Mouse (Mus musculus) hindbrain, embryonic 16.5 days (tissue): Measurements from ENCODE around the gene Cblb. TPM values are rescaled to one million over a fixed set of nuclear protein-coding genes. Genes with fewer than 3 reads are reported as not detected.

Experiments
- ATAC-seq: fragments of 200-750 bp; cut with Nextera tagmentation; 2 replicates; pipeline ENCODE4 v1.8.0; 2017; ENCODE audit warnings: moderate TSS enrichment, moderate library complexity
- H3K27ac ChIP-seq: fragments of 300-500 bp; sonication (generic); 2 replicates; pipeline ENCODE4 v1.5.1; 2014; ENCODE audit warnings: low read depth, mild to moderate bottlenecking, control low read depth, low read length, moderate library complexity
- H3K27me3 ChIP-seq: fragments of 300-500 bp; sonication (generic); replicated peaks from 2 replicates; pipeline ENCODE4 v1.6.1; 2014; ENCODE audit warnings: low read length; ENCODE audit not compliant: control insufficient read depth, insufficient read depth
- H3K36me3 ChIP-seq: fragments of 300-500 bp; sonication (generic); 2 replicates; pipeline ENCODE4 v1.6.1; 2014; ENCODE audit warnings: mild to moderate bottlenecking, low read length, moderate library complexity, mixed read lengths; ENCODE audit not compliant: control insufficient read depth, insufficient read depth
- H3K4me1 ChIP-seq: fragments of 300-500 bp; sonication (generic); 2 replicates; pipeline ENCODE4 v1.6.1; 2014; ENCODE audit warnings: low read depth, low read length; ENCODE audit not compliant: control insufficient read depth, insufficient read depth
- H3K4me2 ChIP-seq: fragments of 300-500 bp; sonication (generic); 2 replicates; pipeline ENCODE4 v1.6.1; 2014; ENCODE audit warnings: mild to moderate bottlenecking, low read length, control low read depth, moderate library complexity
- H3K4me3 ChIP-seq: fragments of 300-500 bp; sonication (generic); 2 replicates; pipeline ENCODE4 v1.5.1; 2014; ENCODE audit warnings: mild to moderate bottlenecking, low read length, control low read depth, moderate library complexity
- H3K9ac ChIP-seq: fragments of 300-500 bp; sonication (generic); 2 replicates; pipeline ENCODE4 v1.6.1; 2014; ENCODE audit warnings: low read depth, mild to moderate bottlenecking, control low read depth, low read length, moderate library complexity
- H3K9me3 ChIP-seq: fragments of 300-500 bp; sonication (generic); 2 replicates; pipeline ENCODE4 v1.6.1; 2014; ENCODE audit warnings: mild to moderate bottlenecking, low read length, moderate library complexity; ENCODE audit not compliant: control insufficient read depth
- WGBS: fragments of 180-500 bp; shearing (Covaris S2); extraction: QIAGEN DNeasy Blood & Tissue Kit; methylation state at CpG from one replicate; pipeline ENCODE4 v1.1.7; 2014; 5-methylcytosine and 5-hydroxymethylcytosine counted together
- polyA plus RNA-seq: library from polyadenylated mRNA; unstranded; fragments of >200 nt; fragmentation: Nextera tagmentation; extraction: Ambion mirVana; gene quantifications from 2 replicates; pipeline ENCODE4 v1.2.1, GENCODE M21; 2015

The Cblb gene
- polyA plus RNA-seq, result 8.0 and 11.3 TPM in 2 replicates

DNA sequence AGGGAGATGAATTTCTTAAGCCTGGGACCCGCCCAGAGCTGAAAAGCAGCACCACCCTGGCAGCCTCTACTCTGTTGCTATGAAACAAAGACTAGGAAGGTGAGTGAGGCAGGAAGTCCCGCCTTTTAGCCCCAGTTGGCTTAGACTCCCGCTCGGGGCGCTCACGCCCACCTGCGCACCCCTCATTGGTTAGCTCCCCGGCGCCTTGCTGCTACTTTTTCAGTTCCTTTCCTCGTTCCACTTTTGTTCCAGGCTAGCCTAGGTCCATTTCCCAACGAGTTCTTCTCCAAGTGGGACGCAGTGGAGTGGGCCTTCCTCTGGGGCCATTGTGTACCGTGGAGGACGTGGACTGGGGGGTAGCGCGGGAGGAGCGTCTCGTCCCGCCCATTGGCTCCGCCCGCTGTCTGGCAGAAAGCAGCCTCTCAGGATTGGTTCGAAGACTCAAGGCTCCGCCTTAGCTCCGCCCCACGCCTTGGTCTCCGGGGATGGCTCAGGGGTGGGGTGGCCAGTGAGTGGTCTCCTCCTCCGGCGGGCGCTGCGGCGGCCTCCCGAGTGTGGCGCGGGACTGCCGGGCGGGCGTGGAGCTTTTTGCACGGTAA lies at the start of gene Cblb:
Gene Cblb (plus strand): TSS at position 135 of the 599 bp plus-strand sequence.
- H3K9ac ChIP-seq, result peak within 1 kb of the TSS; percentile 83
- peak within 1 kb of the TSS; percentile 72 for H3K4me3 ChIP-seq

DNA sequence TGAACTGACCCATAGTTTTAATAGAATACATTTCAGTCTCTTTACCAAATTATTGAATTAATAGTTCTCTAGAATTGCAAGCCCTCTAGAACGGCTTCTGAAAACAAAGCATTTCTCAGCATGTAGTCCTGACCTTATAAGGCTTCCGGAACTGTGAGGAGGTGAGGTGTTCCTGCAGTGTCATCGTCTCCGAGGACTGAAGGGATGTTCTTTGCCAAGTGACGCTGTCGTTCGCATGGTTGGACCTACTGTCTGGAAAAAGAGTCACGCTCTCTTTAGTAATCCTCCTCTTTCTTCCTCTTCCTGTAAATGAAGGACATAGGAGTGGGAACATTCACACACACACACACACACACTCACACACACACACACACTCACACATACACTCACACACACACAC lies 45.6 kb upstream of the Cblb start:
- H3K4me2 ChIP-seq, result no peak overlapping the region
- no peaks in the 10 kb centered on the region for H3K4me1 ChIP-seq
- no peak overlapping the region for H3K4me3 ChIP-seq
- 46% methylated on average over 8 of the region's 8 CpGs for whole genome bisulfite sequencing
- no peak overlapping the region for H3K9ac ChIP-seq
- no peak for ATAC-seq
- no peaks in the 10 kb centered on the region for H3K9me3 ChIP-seq
- no peaks in the 10 kb centered on the region for H3K27me3 ChIP-seq
- H3K36me3 ChIP-seq, result no peaks in the 10 kb centered on the region
- no peak overlapping the region for H3K27ac ChIP-seq

More for the DNA sequence above, at the start of gene Cblb:
- H3K4me2 ChIP-seq, result peak within 1 kb of the TSS; percentile 76
- under 1% methylated on average over 38 of the region's 38 CpGs for WGBS
- peak; percentile 99 for ATAC-seq
- no peaks in the 10 kb centered on the region for H3K27me3 ChIP-seq
- H3K36me3 ChIP-seq, result 0 out of 2 replicates have a peak, but pooled peaks cover 2% of the 10 kb centered on the region
- H3K27ac ChIP-seq, result peak within 1 kb of the TSS; percentile 94
- no peaks in the 10 kb centered on the region for H3K9me3 ChIP-seq
- peaks cover 19% of the 10 kb centered on the region for H3K4me1 ChIP-seq

DNA sequence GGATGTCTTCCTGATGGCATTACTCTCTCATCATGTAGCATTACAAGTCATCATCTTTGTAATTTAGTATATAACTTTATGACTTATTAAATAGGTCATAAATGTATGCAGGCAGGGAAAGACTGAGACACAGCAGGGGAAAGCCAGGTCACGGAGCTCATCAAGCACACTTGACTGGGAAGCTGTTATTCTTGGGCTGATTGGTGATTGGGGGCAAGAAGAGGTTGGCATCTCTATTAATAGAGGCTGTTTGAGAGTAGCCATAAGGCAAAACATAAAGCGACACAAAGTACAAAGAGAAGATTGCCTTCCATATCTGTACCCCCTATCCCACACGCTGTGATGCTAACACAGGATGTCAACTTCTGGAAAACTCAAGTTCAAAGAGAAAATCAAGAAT lies 44.8 kb upstream of the Cblb start:
- Histone ChIP-seq H3K9ac (no peak overlapping the region), H3K4me3 (no peak overlapping the region), H3K9me3 (no peaks in the 10 kb centered on the region), H3K4me2 (no peak overlapping the region), H3K36me3 (no peaks in the 10 kb centered on the region), H3K27ac (no peak overlapping the region), H3K4me1 (no peaks in the 10 kb centered on the region), H3K27me3 (no peaks in the 10 kb centered on the region)
- no peak for ATAC-seq
- 66% methylated on average over 3 of the region's 3 CpGs for WGBS

DNA sequence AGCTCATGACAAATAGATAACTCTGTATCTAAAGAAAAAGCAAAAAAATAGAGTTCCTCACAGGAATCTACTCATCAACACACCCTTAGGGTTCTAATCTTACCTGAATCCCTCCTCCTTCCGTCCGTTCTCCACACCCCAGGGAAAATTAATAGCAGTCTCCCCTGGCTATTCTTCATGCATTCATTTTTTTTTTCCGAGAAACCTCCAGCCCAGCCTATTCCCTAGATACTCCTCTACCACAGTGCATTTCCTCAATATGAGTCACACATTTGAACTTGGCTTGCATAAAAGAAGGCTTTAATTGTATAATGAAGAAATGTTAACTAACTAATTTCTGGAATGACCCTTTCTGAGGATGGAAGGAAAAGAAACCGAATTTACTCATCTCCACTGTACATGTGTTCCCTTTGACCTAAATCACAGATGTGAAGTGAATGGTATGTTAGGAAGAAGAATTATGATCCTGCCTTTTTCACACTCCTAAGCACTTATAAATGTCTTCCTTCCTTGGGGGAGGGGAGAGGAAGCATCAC lies 43.9 kb upstream of the Cblb start:
- no peaks in the 10 kb centered on the region for H3K27me3 ChIP-seq
- 60% methylated on average over 4 of the region's 4 CpGs for WGBS
- ATAC-seq, result no peak
- H3K9ac ChIP-seq, result no peak overlapping the region
- H3K4me3 ChIP-seq, result no peak overlapping the region
- no peak overlapping the region for H3K27ac ChIP-seq
- H3K9me3 ChIP-seq, result no peaks in the 10 kb centered on the region
- H3K4me2 ChIP-seq, result no peak overlapping the region
- no peaks in the 10 kb centered on the region for H3K4me1 ChIP-seq
- no peaks in the 10 kb centered on the region for H3K36me3 ChIP-seq

DNA sequence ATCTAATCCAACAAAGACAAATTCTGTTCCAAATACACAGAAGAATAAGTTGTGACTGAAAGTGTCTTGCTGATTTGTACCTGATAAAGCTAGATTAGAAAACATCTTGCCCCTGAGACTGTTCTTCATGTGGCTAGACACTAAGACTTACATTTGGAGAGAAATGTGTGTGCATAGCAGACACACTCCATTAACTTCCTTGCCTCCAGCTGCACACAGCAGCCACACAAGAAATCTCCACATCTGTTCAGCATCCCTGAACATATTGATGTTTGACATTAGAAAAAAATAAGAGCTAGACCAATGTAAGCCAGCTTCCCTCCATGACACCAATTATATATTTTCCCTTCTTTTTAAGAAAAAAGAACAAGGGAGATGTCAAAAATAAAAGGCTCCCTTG lies 43.0 kb upstream of the Cblb start:
- Histone ChIP-seq H3K27ac (no peak overlapping the region), H3K36me3 (no peaks in the 10 kb centered on the region), H3K4me3 (no peak overlapping the region), H3K4me1 (no peaks in the 10 kb centered on the region), H3K9ac (no peak overlapping the region), H3K27me3 (no peaks in the 10 kb centered on the region), H3K9me3 (no peaks in the 10 kb centered on the region), H3K4me2 (no peak overlapping the region)
- ATAC-seq, result no peak

DNA sequence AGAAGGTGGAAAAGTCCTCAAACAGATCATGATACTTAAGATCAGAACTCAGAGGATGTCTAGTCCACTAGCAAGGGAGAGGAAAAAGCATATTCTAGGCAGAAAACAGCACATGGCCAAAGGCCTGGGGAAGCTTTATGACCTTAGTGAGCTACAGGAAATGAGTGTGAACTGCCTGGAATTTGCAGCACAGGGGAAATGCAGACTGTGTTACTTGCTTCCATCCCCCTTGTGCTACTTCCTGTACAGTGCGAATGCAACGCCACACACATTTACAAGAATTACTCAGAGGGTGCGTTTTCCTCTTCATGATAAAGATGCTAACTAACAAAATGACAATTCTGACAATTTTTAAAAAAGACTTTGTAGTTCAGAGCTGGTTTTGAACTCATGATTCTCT lies 41.8 kb upstream of the Cblb start:
- Histone ChIP-seq H3K27me3 (no peaks in the 10 kb centered on the region), H3K9me3 (no peaks in the 10 kb centered on the region), H3K4me2 (no peak overlapping the region), H3K27ac (no peak overlapping the region), H3K4me1 (no peaks in the 10 kb centered on the region), H3K36me3 (no peaks in the 10 kb centered on the region), H3K4me3 (no peak overlapping the region), H3K9ac (no peak overlapping the region)
- ATAC-seq, result no peak
- WGBS, result 77% methylated on average over 3 of the region's 3 CpGs

DNA sequence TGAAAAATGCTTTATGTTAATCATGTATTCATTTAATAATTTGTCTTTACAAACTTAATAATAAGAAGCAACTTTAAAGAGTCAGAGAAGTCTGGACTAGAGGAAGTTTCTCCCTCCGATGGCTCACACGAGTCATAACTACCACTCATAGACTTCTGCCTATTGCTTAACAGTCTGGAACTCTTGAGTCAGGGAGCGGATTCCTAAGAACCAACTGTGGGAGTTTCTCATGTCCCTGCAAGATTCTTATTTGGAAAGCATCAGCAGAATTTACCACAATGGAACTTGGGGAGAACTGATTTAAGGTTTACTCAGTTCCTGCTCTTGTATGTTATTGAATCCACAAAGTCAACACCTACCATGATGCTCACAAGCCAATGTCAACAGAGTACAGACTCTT lies 31.0 kb upstream of the Cblb start:
- no peaks in the 10 kb centered on the region for H3K36me3 ChIP-seq
- H3K9ac ChIP-seq, result no peak overlapping the region
- 94% methylated on average over 3 of the region's 3 CpGs for WGBS
- no peak overlapping the region for H3K27ac ChIP-seq
- H3K4me2 ChIP-seq, result no peak overlapping the region
- no peak for ATAC-seq
- H3K4me1 ChIP-seq, result no peaks in the 10 kb centered on the region
- H3K9me3 ChIP-seq, result no peaks in the 10 kb centered on the region
- H3K27me3 ChIP-seq, result no peaks in the 10 kb centered on the region
- no peak overlapping the region for H3K4me3 ChIP-seq

DNA sequence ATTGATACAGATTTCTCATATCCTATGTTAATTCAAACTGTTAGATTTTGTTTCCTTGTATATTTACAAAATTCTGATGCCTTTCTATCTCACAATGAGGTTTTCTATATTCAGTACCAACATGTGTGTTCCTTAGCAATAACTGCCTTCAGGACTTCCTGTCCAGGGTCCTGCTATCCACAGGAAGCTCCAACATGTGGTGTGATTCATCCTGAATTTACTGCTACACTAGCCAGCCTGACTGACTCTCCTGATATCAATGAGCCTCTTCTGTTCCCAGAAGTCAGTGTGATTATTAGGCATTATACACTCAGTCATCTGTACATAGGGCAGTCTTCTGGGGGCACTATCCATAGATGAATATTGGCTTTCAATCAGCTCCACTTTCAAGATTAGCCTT lies 30.2 kb upstream of the Cblb start:
- H3K4me3 ChIP-seq, result no peak overlapping the region
- no peak for ATAC-seq

DNA sequence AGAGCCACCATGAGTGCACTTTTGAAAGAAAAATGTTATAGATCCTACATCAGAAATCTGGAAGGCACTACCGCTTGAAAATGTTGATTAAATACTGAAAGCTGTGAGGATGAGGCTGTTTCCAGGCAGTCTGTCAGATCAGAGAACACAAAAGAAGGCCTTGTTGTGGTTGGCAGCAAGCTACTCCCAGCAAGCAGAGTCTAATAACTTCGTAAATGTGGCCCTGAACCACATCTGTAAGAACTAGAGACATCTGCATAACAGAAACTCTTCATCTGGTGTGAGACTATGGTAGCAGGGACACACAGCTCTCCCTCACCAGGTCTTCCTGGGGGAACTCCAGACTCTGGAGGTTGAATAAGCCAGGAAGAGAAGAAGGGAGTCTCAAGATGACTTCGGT lies 24.0 kb upstream of the Cblb start:
- H3K4me2 ChIP-seq, result no peak overlapping the region
- H3K36me3 ChIP-seq, result no peaks in the 10 kb centered on the region
- H3K27me3 ChIP-seq, result no peaks in the 10 kb centered on the region
- H3K9ac ChIP-seq, result no peak overlapping the region
- H3K4me1 ChIP-seq, result no peaks in the 10 kb centered on the region
- no peak overlapping the region for H3K4me3 ChIP-seq
- H3K9me3 ChIP-seq, result no peaks in the 10 kb centered on the region
- H3K27ac ChIP-seq, result no peak overlapping the region
- no peak for ATAC-seq
- 84% methylated on average over 3 of the region's 3 CpGs for WGBS

More for the DNA sequence above, 30.2 kb upstream of the Cblb start:
- Histone ChIP-seq H3K9ac (no peak overlapping the region), H3K36me3 (no peaks in the 10 kb centered on the region), H3K4me2 (no peak overlapping the region), H3K9me3 (no peaks in the 10 kb centered on the region), H3K27ac (no peak overlapping the region), H3K4me1 (no peaks in the 10 kb centered on the region), H3K27me3 (no peaks in the 10 kb centered on the region)
